7 mouse cellular contexts compared by ENCODE assay signal in genomic region chr15:96460730-96461540, GRCm38 (mm10). TPM values are rescaled to one million over a fixed set of nuclear protein-coding genes. Genes with fewer than 3 reads are reported as not detected.
DNase-seq lines count a peak whose midpoint lies in the region; ATAC-seq lines count a peak whose summit lies in the region.

Gene Scaf11 (minus strand): TSS chr15:96460843.

- H3K27ac ChIP-seq in embryonic facial prominence, embryonic 10.5 days (replicated peaks): peak within 1 kb of the TSS; percentile 99
- peak within 1 kb of the TSS; percentile 99 for H3K27ac ChIP-seq in limb, embryonic 10.5 days
- H3K27ac ChIP-seq in midbrain, embryonic 13.5 days: peak within 1 kb of the TSS; percentile 97

- ATAC-seq in granulocyte monocyte progenitor cell, adult 5-6 weeks (replicated peaks; ENCODE audit: poor library complexity, severe bottlenecking): peak; percentile 79
- peak; percentile 95 for ATAC-seq in midbrain, embryonic 13.5 days

- DNase-seq in adrenal gland, postnatal 10 days: peak; percentile 98
- peak; percentile 98 for DNase-seq in embryonic facial prominence, embryonic 10.5 days (ENCODE audit: low spot score)
- peak; percentile 93 for DNase-seq in kidney, adult 11 months
- peak; percentile 99 for DNase-seq in limb, embryonic 10.5 days (ENCODE audit: low spot score)
- peak; percentile 96 for DNase-seq in spleen, adult 12 weeks (ENCODE audit: low spot score)

- peak within 1 kb of the TSS; percentile 92 for H3K4me3 ChIP-seq in embryonic facial prominence, embryonic 10.5 days
- H3K4me3 ChIP-seq in limb, embryonic 10.5 days: peak within 1 kb of the TSS; percentile 94
- peak within 1 kb of the TSS; percentile 90 for H3K4me3 ChIP-seq in midbrain, embryonic 13.5 days (replicated peaks)

- peaks cover 30% of the 10 kb centered on the region for H3K4me1 ChIP-seq in embryonic facial prominence, embryonic 10.5 days
- peaks cover 36% of the 10 kb centered on the region for H3K4me1 ChIP-seq in limb, embryonic 10.5 days
- peaks cover 27% of the 10 kb centered on the region for H3K4me1 ChIP-seq in midbrain, embryonic 13.5 days (replicated peaks)

- peak within 1 kb of the TSS; percentile 90 for H3K9ac ChIP-seq in midbrain, embryonic 13.5 days (replicated peaks)

- no peaks in the 10 kb centered on the region for H3K27me3 ChIP-seq in embryonic facial prominence, embryonic 10.5 days (replicated peaks; ENCODE audit: low read depth, poor library complexity, severe bottlenecking)
- H3K27me3 ChIP-seq in limb, embryonic 10.5 days (ENCODE audit: low read depth, poor library complexity, severe bottlenecking): no peaks in the 10 kb centered on the region
- no peaks in the 10 kb centered on the region for H3K27me3 ChIP-seq in midbrain, embryonic 13.5 days

- 0 out of 2 replicates have a peak, but pooled peaks cover 2% of the 10 kb centered on the region for H3K9me3 ChIP-seq in embryonic facial prominence, embryonic 10.5 days
- H3K9me3 ChIP-seq in limb, embryonic 10.5 days (replicated peaks): no peaks in the 10 kb centered on the region
- H3K9me3 ChIP-seq in midbrain, embryonic 13.5 days: no peaks in the 10 kb centered on the region

- H3K36me3 ChIP-seq in embryonic facial prominence, embryonic 10.5 days (replicated peaks): peaks cover 8% of the 10 kb centered on the region
- peaks cover 22% of the 10 kb centered on the region for H3K36me3 ChIP-seq in limb, embryonic 10.5 days
- no peaks in the 10 kb centered on the region for H3K36me3 ChIP-seq in midbrain, embryonic 13.5 days

- under 1% methylated on average over 96 of the region's 96 CpGs for WGBS in embryonic facial prominence, embryonic 10.5 days
- under 1% methylated on average over 73 of the region's 96 CpGs for WGBS in limb, embryonic 10.5 days
- under 1% methylated on average over 60 of the region's 96 CpGs for WGBS in midbrain, embryonic 13.5 days

- H3K4me2 ChIP-seq in midbrain, embryonic 13.5 days (replicated peaks): peak within 1 kb of the TSS; percentile 88

RNA-seq across cellular contexts. Expression of gene Scaf11, which starts in this region (rescaled TPM):
- total RNA-seq in adrenal gland, postnatal 10 days (2021): 10 to 100 TPM; 65.7 to 78.4 TPM
- 116 and 118 TPM in 2 replicates for polyA plus RNA-seq in embryonic facial prominence, embryonic 10.5 days (2016; fragmentation: Nextera tagmentation; extraction: Ambion mirVana)
- 88.4 and 105 TPM in 2 replicates for total RNA-seq in granulocyte monocyte progenitor cell, adult 5-6 weeks (2014; fragmentation: Nextera tagmentation)
- total RNA-seq in granulocyte monocyte progenitor cell, adult 5-6 weeks (2017): 126 and 137 TPM in 2 replicates
- 119 and 125 TPM in 2 replicates for polyA plus RNA-seq in limb, embryonic 10.5 days (2016; fragmentation: Nextera tagmentation; extraction: Ambion mirVana)
- 56.5 and 62.5 TPM in 2 replicates for polyA plus RNA-seq in midbrain, embryonic 13.5 days (2015; fragmentation: Nextera tagmentation; extraction: Ambion mirVana)

Comparison
In these comparisons a context has a peak if more than half of its experiments do, and no peak if none do; other contexts are left out.
1. Peak in every context shown above with its lines: DNase-seq, ATAC-seq, H3K4me3 ChIP-seq and H3K27ac ChIP-seq.